Mouse (Mus musculus) adrenal gland, postnatal 0 days (tissue): ENCODE results near the gene Akp3. TPM values are rescaled to one million over a fixed set of nuclear protein-coding genes. Genes with fewer than 3 reads are reported as not detected.

Source experiments
- polyA plus RNA-seq: library from polyadenylated mRNA; unstranded; fragments of >200 nt; fragmentation: Nextera tagmentation; extraction: Ambion mirVana; gene quantifications from 2 replicates; pipeline ENCODE4 v1.2.1, GENCODE M21; 2015

Akp3 gene
- polyA plus RNA-seq: not detected in 2 replicates

GRCm38 (mm10) chr1:87124673-87125072 lies at the start of gene Akp3:
Gene Akp3 (plus strand): TSS chr1:87124973.

GRCm38 (mm10) chr1:87089828-87090227 lies 34.9 kb upstream of the Akp3 start, which contains the start of gene Alppl2:
Gene Alppl2 (minus strand): TSS chr1:87089928.

GRCm38 (mm10) chr1:87101411-87101810 lies 23.4 kb upstream of the Akp3 start, which contains the start of gene Alpi:
Gene Alpi (minus strand): TSS chr1:87101606.

GRCm38 (mm10) chr1:87156199-87156587 lies 31.4 kb downstream of the Akp3 start, which contains the start of gene Ecel1:
Gene Ecel1 (minus strand): TSS chr1:87156521.

Other genes starting within 250 kb of the Akp3 start
- gene Alppl2, start 35.0 kb upstream of the Akp3 start, polyA plus RNA-seq: not detected in 2 replicates
- gene Alpi, start 23.4 kb upstream of the Akp3 start, polyA plus RNA-seq: 0.11 and 2.6 TPM in 2 replicates
- 21.6 and 76.9 TPM in 2 replicates for gene Ecel1, start 31.5 kb downstream of the Akp3 start, polyA plus RNA-seq
- not detected in 2 replicates for gene Prss56, start 58.3 kb downstream of the Akp3 start, polyA plus RNA-seq
- 0.08 TPM in 1 of 2 replicates, not detected in the other for gene Chrnd, start 65.6 kb downstream of the Akp3 start, polyA plus RNA-seq
- gene Chrng, start 79.7 kb downstream of the Akp3 start, polyA plus RNA-seq: 0.11 TPM in 1 of 2 replicates, not detected in the other
- 103 and 124 TPM in 2 replicates for gene Eif4e2, start 88.9 kb downstream of the Akp3 start, polyA plus RNA-seq
- gene Efhd1, start 139.4 kb downstream of the Akp3 start, polyA plus RNA-seq: 40.9 and 116 TPM in 2 replicates
- 24.5 and 30.3 TPM in 2 replicates for gene Gigyf2, start 202.0 kb downstream of the Akp3 start, polyA plus RNA-seq